Mouse (Mus musculus): ENCODE results near the gene Igf2bp3. TPM values are rescaled to one million over a fixed set of nuclear protein-coding genes. Genes with fewer than 3 reads are reported as not detected.

Gene Igf2bp3
- polyA plus RNA-seq, 1 experiment from 2014 or later = 145 TPM

- Histone ChIP-seq H3K27ac (ENCODE audit: low read depth, low read length) (no peak overlapping the region), H3K9me3 (ENCODE audit: control insufficient read depth, low read length) (no peaks in the 10 kb centered on the region), H3K27me3 (ENCODE audit: control insufficient read depth, insufficient read depth, low read length) (no peaks in the 10 kb centered on the region), H3K4me2 (no peak overlapping the region), H3K4me3 (ENCODE audit: low read depth, low read length) (no peak overlapping the region), H3K36me3 (ENCODE audit: control insufficient read depth, insufficient read depth, low read length) (peaks cover 4% of the 10 kb centered on the region; the same call in 1 of the 2 replicates), H3K4me1 (ENCODE audit: control insufficient read depth, insufficient read depth, low read length) (no peaks in the 10 kb centered on the region), H3K9ac (ENCODE audit: low read length) (no peak overlapping the region)
- no peak for DNase-seq (ENCODE audit: low spot score, missing footprints)
- no peak for ATAC-seq (ENCODE audit: low FRiP score)
- WGBS = 79% methylated on average over 8 of the region's 8 CpGs
Measured at GRCm38 (mm10) chr6:49118446-49118845, 96.3 kb downstream of the Igf2bp3 start.

- Histone ChIP-seq H3K4me2 (no peak overlapping the region), H3K9ac (ENCODE audit: low read length) (no peak overlapping the region), H3K9me3 (ENCODE audit: control insufficient read depth, low read length) (no peaks in the 10 kb centered on the region), H3K4me3 (ENCODE audit: low read depth, low read length) (no peak overlapping the region), H3K27me3 (ENCODE audit: control insufficient read depth, insufficient read depth, low read length) (no peaks in the 10 kb centered on the region), H3K36me3 (ENCODE audit: control insufficient read depth, insufficient read depth, low read length) (peaks cover 4% of the 10 kb centered on the region; the same call in 1 of the 2 replicates), H3K27ac (ENCODE audit: low read depth, low read length) (no peak overlapping the region), H3K4me1 (ENCODE audit: control insufficient read depth, insufficient read depth, low read length) (no peaks in the 10 kb centered on the region)
- DNase-seq (ENCODE audit: low spot score, missing footprints) (no peak), ATAC-seq (ENCODE audit: low FRiP score) (no peak)
- WGBS = 95% methylated on average over 8 of the region's 8 CpGs
Measured at GRCm38 (mm10) chr6:49116241-49116640, 98.5 kb downstream of the Igf2bp3 start.

- no peaks in the 10 kb centered on the region for H3K4me1 ChIP-seq (ENCODE audit: control insufficient read depth, insufficient read depth, low read length)
- no peaks in the 10 kb centered on the region for H3K27me3 ChIP-seq (ENCODE audit: control insufficient read depth, insufficient read depth, low read length)
- no peak overlapping the region for H3K4me2 ChIP-seq
- no peaks in the 10 kb centered on the region for H3K9me3 ChIP-seq (ENCODE audit: control insufficient read depth, low read length)
- ATAC-seq (ENCODE audit: low FRiP score) = no peak
- WGBS = 84% methylated on average over 5 of the region's 5 CpGs
- DNase-seq (ENCODE audit: low spot score, missing footprints) = no peak
- no peak overlapping the region for H3K4me3 ChIP-seq (ENCODE audit: low read depth, low read length)
- peaks cover 4% of the 10 kb centered on the region; the same call in 1 of the 2 replicates for H3K36me3 ChIP-seq (ENCODE audit: control insufficient read depth, insufficient read depth, low read length)
- H3K27ac ChIP-seq (ENCODE audit: low read depth, low read length) = no peak overlapping the region
- H3K9ac ChIP-seq (ENCODE audit: low read length) = no peak overlapping the region
Measured at GRCm38 (mm10) chr6:49115550-49115949, 99.2 kb downstream of the Igf2bp3 start.

GRCm38 (mm10) chr6:49114457-49114856, 100.3 kb downstream of the Igf2bp3 start:
- DNase-seq (ENCODE audit: low spot score, missing footprints) = no peak
- no peak for ATAC-seq (ENCODE audit: low FRiP score)
- H3K36me3 ChIP-seq (ENCODE audit: control insufficient read depth, insufficient read depth, low read length) = peaks cover 4% of the 10 kb centered on the region; the same call in 1 of the 2 replicates

GRCm38 (mm10) chr6:49113895-49114294, 100.9 kb downstream of the Igf2bp3 start:
- 95% methylated on average over 7 of the region's 7 CpGs for WGBS
- H3K27me3 ChIP-seq (ENCODE audit: control insufficient read depth, insufficient read depth, low read length) = no peaks in the 10 kb centered on the region
- no peak for DNase-seq (ENCODE audit: low spot score, missing footprints)

More at GRCm38 (mm10) chr6:49114457-49114856, 100.3 kb downstream of the Igf2bp3 start:
- Histone ChIP-seq H3K27ac (ENCODE audit: low read depth, low read length) (no peak overlapping the region), H3K4me3 (ENCODE audit: low read depth, low read length) (no peak overlapping the region), H3K4me2 (no peak overlapping the region), H3K9me3 (ENCODE audit: control insufficient read depth, low read length) (no peaks in the 10 kb centered on the region), H3K9ac (ENCODE audit: low read length) (no peak overlapping the region), H3K27me3 (ENCODE audit: control insufficient read depth, insufficient read depth, low read length) (no peaks in the 10 kb centered on the region), H3K4me1 (ENCODE audit: control insufficient read depth, insufficient read depth, low read length) (no peaks in the 10 kb centered on the region)
- 96% methylated on average over 6 of the region's 6 CpGs for WGBS

GRCm38 (mm10) chr6:49109196-49109595, 105.6 kb downstream of the Igf2bp3 start:
- H3K4me2 ChIP-seq = no peak overlapping the region
- no peak overlapping the region for H3K9ac ChIP-seq (ENCODE audit: low read length)
- H3K27ac ChIP-seq (ENCODE audit: low read depth, low read length) = no peak overlapping the region
- no peaks in the 10 kb centered on the region for H3K9me3 ChIP-seq (ENCODE audit: control insufficient read depth, low read length)
- H3K36me3 ChIP-seq (ENCODE audit: control insufficient read depth, insufficient read depth, low read length) = peaks cover 4% of the 10 kb centered on the region; the same call in 1 of the 2 replicates
- 86% methylated on average over 2 of the region's 2 CpGs for WGBS
- ATAC-seq (ENCODE audit: low FRiP score) (no peak), DNase-seq (ENCODE audit: low spot score, missing footprints) (no peak)
- H3K4me3 ChIP-seq (ENCODE audit: low read depth, low read length) = no peak overlapping the region
- H3K4me1 ChIP-seq (ENCODE audit: control insufficient read depth, insufficient read depth, low read length) = no peaks in the 10 kb centered on the region
- no peaks in the 10 kb centered on the region for H3K27me3 ChIP-seq (ENCODE audit: control insufficient read depth, insufficient read depth, low read length)

More at GRCm38 (mm10) chr6:49113895-49114294, 100.9 kb downstream of the Igf2bp3 start:
- no peaks in the 10 kb centered on the region for H3K9me3 ChIP-seq (ENCODE audit: control insufficient read depth, low read length)
- no peak overlapping the region for H3K27ac ChIP-seq (ENCODE audit: low read depth, low read length)
- no peak overlapping the region for H3K9ac ChIP-seq (ENCODE audit: low read length)
- peaks cover 4% of the 10 kb centered on the region; the same call in 1 of the 2 replicates for H3K36me3 ChIP-seq (ENCODE audit: control insufficient read depth, insufficient read depth, low read length)
- no peaks in the 10 kb centered on the region for H3K4me1 ChIP-seq (ENCODE audit: control insufficient read depth, insufficient read depth, low read length)
- no peak overlapping the region for H3K4me3 ChIP-seq (ENCODE audit: low read depth, low read length)
- no peak for ATAC-seq (ENCODE audit: low FRiP score)
- no peak overlapping the region for H3K4me2 ChIP-seq

- H3K4me1 ChIP-seq (ENCODE audit: control insufficient read depth, insufficient read depth, low read length) = no peaks in the 10 kb centered on the region
- DNase-seq (ENCODE audit: low spot score, missing footprints) = no peak
- 92% methylated on average over 15 of the region's 15 CpGs for WGBS
- H3K36me3 ChIP-seq (ENCODE audit: control insufficient read depth, insufficient read depth, low read length) = peaks cover 7% of the 10 kb centered on the region; the same call in 1 of the 2 replicates
- ATAC-seq (ENCODE audit: low FRiP score) = no peak
- no peak overlapping the region for H3K4me3 ChIP-seq (ENCODE audit: low read depth, low read length)
- no peaks in the 10 kb centered on the region for H3K27me3 ChIP-seq (ENCODE audit: control insufficient read depth, insufficient read depth, low read length)
- H3K9me3 ChIP-seq (ENCODE audit: control insufficient read depth, low read length) = no peaks in the 10 kb centered on the region
- no peak overlapping the region for H3K4me2 ChIP-seq
- H3K9ac ChIP-seq (ENCODE audit: low read length) = no peak overlapping the region
- no peak overlapping the region for H3K27ac ChIP-seq (ENCODE audit: low read depth, low read length)
Measured at GRCm38 (mm10) chr6:49106746-49107500, 107.8 kb downstream of the Igf2bp3 start.

DNA sequence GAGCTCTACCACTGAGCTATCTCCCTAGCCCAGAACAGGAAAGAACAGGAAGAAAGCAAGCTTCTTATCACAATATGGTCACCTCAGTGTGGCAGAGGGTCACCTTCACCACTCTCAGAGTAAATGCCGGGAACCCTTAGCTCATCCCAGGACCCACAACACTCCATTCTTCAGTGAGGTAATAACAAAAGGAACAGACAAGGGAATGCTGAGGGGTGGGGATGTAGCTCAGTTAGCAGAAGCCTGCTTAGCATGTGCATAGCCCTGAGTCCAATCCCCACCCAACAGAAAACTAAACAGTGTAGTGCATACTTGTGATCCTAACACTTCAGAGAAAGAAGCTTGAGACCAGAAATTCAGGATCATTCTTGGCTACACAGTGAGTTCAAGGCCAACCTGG, 115.7 kb downstream of the Igf2bp3 start:
- H3K4me2 ChIP-seq = no peak overlapping the region
- H3K9ac ChIP-seq (ENCODE audit: low read length) = no peak overlapping the region
- WGBS = 76% methylated on average over 1 of the region's 1 CpGs
- peaks cover 14% of the 10 kb centered on the region for H3K36me3 ChIP-seq (ENCODE audit: control insufficient read depth, insufficient read depth, low read length)
- H3K27me3 ChIP-seq (ENCODE audit: control insufficient read depth, insufficient read depth, low read length) = no peaks in the 10 kb centered on the region
- ATAC-seq (ENCODE audit: low FRiP score) (no peak), DNase-seq (ENCODE audit: low spot score, missing footprints) (no peak)
- no peak overlapping the region for H3K4me3 ChIP-seq (ENCODE audit: low read depth, low read length)
- H3K27ac ChIP-seq (ENCODE audit: low read depth, low read length) = no peak overlapping the region
- no peaks in the 10 kb centered on the region for H3K9me3 ChIP-seq (ENCODE audit: control insufficient read depth, low read length)
- no peaks in the 10 kb centered on the region for H3K4me1 ChIP-seq (ENCODE audit: control insufficient read depth, insufficient read depth, low read length)

DNA sequence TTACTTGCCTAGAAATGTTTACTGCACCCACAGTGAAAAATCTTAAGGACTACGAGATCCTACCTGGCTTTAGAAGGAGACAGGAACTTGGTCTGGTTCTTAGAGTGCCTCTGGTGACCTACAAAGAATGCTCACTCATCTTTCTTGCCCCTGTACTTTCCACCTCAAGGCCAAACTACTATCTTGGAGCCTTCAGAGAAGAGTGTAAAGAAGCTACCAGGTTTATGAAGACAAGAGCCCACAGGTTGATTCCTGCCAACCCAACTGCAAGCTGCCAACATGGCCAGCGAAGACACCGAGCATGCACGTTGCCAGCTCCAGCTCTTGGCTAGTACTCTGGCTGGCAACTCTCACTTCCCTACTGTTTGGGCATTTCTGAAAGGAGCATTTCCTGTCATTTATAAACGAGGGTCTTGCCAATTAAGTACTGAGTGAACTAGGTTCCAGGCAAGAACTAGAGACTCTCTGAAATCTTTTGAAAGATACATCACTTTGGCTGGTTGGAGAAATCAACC, 117.1 kb downstream of the Igf2bp3 start:
- no peak for DNase-seq (ENCODE audit: low spot score, missing footprints)
- Histone ChIP-seq H3K4me1 (ENCODE audit: control insufficient read depth, insufficient read depth, low read length) (no peaks in the 10 kb centered on the region), H3K9ac (ENCODE audit: low read length) (no peak overlapping the region), H3K9me3 (ENCODE audit: control insufficient read depth, low read length) (no peaks in the 10 kb centered on the region), H3K36me3 (ENCODE audit: control insufficient read depth, insufficient read depth, low read length) (peaks cover 19% of the 10 kb centered on the region), H3K27me3 (ENCODE audit: control insufficient read depth, insufficient read depth, low read length) (no peaks in the 10 kb centered on the region), H3K4me2 (no peak overlapping the region), H3K4me3 (ENCODE audit: low read depth, low read length) (no peak overlapping the region), H3K27ac (ENCODE audit: low read depth, low read length) (no peak overlapping the region)
- no peak for ATAC-seq (ENCODE audit: low FRiP score)
- 92% methylated on average over 5 of the region's 5 CpGs for WGBS

All from midbrain, embryonic 11.5 days (tissue).